Mouse (Mus musculus) liver, embryonic 11.5 days (tissue): ENCODE measurements around the gene Mki67. TPM values are rescaled to one million over a fixed set of nuclear protein-coding genes. Genes with fewer than 3 reads are reported as not detected.

Experiments
- ATAC-seq: fragments of 200-750 bp; cut with Nextera tagmentation; replicated peaks from 2 replicates; pipeline ENCODE4 v1.8.0; 2017; ENCODE audit warnings: moderate number of reproducible peaks, mild to moderate bottlenecking, moderate TSS enrichment, moderate library complexity; ENCODE audit not compliant: low FRiP score
- DNase-seq: peaks from one replicate; pipeline ENCODE4 v3.0.0-alpha.2; 2017; ENCODE audit warnings: low spot score
- H3K27ac ChIP-seq: fragments of 300-500 bp; sonication (generic); 2 replicates; pipeline ENCODE4 v1.5.1; 2014; ENCODE audit warnings: mild to moderate bottlenecking, low read depth, low read length, control low read depth
- H3K27me3 ChIP-seq: fragments of 300-500 bp; sonication (generic); replicated peaks from 2 replicates; pipeline ENCODE4 v1.6.1; 2014; ENCODE audit warnings: low read length, mixed read lengths; ENCODE audit not compliant: control insufficient read depth, insufficient read depth
- H3K36me3 ChIP-seq: fragments of 300-500 bp; sonication (generic); 2 replicates; pipeline ENCODE4 v1.6.1; 2014; ENCODE audit warnings: mild to moderate bottlenecking, low read length, moderate library complexity, mixed read lengths; ENCODE audit not compliant: control insufficient read depth, insufficient read depth
- H3K4me1 ChIP-seq: fragments of 300-500 bp; sonication (generic); replicated peaks from 2 replicates; pipeline ENCODE4 v1.6.1; 2014; ENCODE audit warnings: low read length, mixed read lengths; ENCODE audit not compliant: control insufficient read depth, insufficient read depth
- H3K4me2 ChIP-seq: fragments of 300-500 bp; sonication (generic); 2 replicates; pipeline ENCODE4 v1.6.1; 2014; ENCODE audit warnings: mild to moderate bottlenecking, control low read depth, moderate library complexity
- H3K4me3 ChIP-seq: fragments of 300-500 bp; sonication (generic); 2 replicates; pipeline ENCODE4 v1.5.1; 2014; ENCODE audit warnings: low read depth, low read length, control low read depth
- H3K9ac ChIP-seq: fragments of 300-500 bp; sonication (generic); 2 replicates; pipeline ENCODE4 v1.6.1; 2014; ENCODE audit warnings: low read depth, low read length, control low read depth
- H3K9me3 ChIP-seq: fragments of 300-500 bp; sonication (generic); 2 replicates; pipeline ENCODE4 v1.6.1; 2016; ENCODE audit warnings: low read length, inconsistent platforms, mixed read lengths; ENCODE audit not compliant: control insufficient read depth
- WGBS: fragments of 180-500 bp; shearing (Covaris S2); extraction: QIAGEN DNeasy Blood & Tissue Kit; methylation state at CpG from one replicate; pipeline ENCODE4 v1.1.7; 2014; 5-methylcytosine and 5-hydroxymethylcytosine counted together
- polyA plus RNA-seq: library from polyadenylated mRNA; unstranded; fragments of >200 nt; fragmentation: Nextera tagmentation; extraction: Ambion mirVana; gene quantifications from 2 replicates; pipeline ENCODE4 v1.2.1, GENCODE M21; 2014

The Mki67 gene
- polyA plus RNA-seq, 1 experiment from 2014 or later, result 79.3 TPM

DNA sequence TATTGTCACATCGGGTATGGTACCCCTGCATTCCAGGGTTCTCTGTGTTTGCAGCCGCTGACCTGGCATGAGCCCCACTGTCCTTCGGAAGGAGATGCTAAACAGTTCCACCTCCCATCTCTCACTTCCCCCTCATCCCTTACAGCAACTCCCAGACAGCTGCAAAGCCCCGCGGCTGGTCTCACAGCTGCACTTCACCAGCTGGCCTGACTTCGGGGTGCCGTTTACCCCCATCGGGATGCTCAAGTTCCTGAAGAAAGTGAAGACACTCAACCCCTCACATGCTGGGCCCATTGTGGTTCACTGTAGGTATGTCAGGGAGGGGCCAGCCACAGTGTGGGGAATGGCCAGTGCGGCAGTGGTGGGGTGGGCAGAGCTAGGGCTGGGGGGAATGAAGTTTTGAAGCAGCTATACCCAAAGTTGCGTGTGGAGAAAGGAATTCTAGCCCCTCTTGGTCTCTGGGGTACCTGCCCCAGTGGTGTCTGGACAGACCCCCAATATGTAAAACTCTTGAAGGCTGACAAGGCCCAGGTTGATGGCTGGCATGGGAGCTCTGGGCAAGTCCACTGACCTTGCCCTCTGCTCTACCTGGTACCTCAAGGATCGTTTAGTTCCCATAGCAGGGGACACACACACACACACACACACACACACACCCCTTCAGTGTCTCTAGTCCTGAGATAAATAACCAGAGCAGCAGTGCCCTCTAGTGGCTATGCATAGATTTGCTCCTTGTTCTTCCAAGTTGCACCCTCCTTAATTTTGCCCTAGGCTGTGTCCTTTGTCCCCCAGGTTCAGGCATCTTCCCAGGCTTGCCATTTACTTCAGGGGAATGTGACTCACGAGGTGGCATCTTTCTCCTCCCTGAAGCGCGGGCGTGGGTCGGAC lies 47.1 kb downstream of the Mki67 start:
- Histone ChIP-seq H3K36me3 (no peaks in the 10 kb centered on the region; the same call in 1 of the 2 replicates), H3K27ac (no peak overlapping the region), H3K9ac (no peak overlapping the region), H3K4me2 (no peak overlapping the region), H3K4me3 (no peak overlapping the region), H3K4me1 (no peaks in the 10 kb centered on the region), H3K27me3 (no peaks in the 10 kb centered on the region), H3K9me3 (no peaks in the 10 kb centered on the region)
- DNase-seq (no peak), ATAC-seq (no peak; the same call in 1 of the 2 replicates)
- 58% methylated on average over 16 of the region's 16 CpGs for WGBS

DNA sequence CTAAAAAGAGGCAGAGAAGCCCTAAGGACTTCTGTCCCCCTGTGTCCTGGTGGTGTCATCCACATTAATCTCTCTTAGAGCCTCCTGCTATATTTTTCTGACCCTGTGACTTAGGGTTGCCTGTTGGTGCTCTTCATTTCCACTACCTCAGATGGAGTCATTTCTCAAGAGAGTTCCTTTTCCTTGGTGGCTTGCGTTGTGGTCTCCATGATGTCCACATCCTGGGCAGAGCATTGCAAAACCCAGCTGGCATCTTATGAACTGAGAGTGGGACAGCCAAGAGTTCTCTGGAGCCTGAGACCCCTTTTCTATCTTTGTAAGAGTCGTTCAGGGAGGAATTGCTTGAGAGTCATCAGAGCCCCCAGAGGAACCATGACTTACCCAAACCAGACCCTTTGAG lies 49.8 kb downstream of the Mki67 start:
- Histone ChIP-seq H3K4me2 (no peak overlapping the region), H3K9ac (no peak overlapping the region), H3K9me3 (no peaks in the 10 kb centered on the region), H3K27ac (no peak overlapping the region), H3K4me3 (no peak overlapping the region), H3K4me1 (no peaks in the 10 kb centered on the region), H3K27me3 (no peaks in the 10 kb centered on the region), H3K36me3 (no peaks in the 10 kb centered on the region; the same call in 1 of the 2 replicates)
- ATAC-seq, result no peak
- DNase-seq, result no peak
- WGBS, result 87% methylated on average over 2 of the region's 2 CpGs

DNA sequence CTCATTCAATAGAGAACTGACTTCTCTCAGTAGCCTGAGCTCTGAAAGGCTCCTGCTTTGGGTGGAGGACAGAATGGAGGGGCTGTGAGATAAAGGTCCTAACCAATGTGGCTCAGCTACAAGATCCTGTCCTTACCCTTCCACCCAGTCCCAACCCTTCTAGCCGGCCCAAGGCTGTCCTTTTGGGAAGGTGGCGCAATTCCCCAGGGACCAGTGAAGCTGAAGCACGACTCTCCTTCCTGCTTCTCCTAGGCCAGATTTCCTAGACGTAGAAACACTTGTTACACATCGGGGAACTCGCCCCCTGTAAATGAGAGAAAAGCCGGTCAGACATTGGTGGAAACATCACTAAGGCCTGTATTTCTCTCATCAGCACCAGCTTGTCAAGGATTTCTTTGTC lies 52.0 kb downstream of the Mki67 start:
- Histone ChIP-seq H3K27me3 (no peaks in the 10 kb centered on the region), H3K9ac (no peak overlapping the region), H3K4me2 (no peak overlapping the region), H3K36me3 (no peaks in the 10 kb centered on the region; the same call in 1 of the 2 replicates), H3K9me3 (no peaks in the 10 kb centered on the region), H3K4me1 (no peaks in the 10 kb centered on the region), H3K27ac (no peak overlapping the region), H3K4me3 (no peak overlapping the region)
- DNase-seq, result no peak
- 77% methylated on average over 7 of the region's 7 CpGs for WGBS
- no peak for ATAC-seq

DNA sequence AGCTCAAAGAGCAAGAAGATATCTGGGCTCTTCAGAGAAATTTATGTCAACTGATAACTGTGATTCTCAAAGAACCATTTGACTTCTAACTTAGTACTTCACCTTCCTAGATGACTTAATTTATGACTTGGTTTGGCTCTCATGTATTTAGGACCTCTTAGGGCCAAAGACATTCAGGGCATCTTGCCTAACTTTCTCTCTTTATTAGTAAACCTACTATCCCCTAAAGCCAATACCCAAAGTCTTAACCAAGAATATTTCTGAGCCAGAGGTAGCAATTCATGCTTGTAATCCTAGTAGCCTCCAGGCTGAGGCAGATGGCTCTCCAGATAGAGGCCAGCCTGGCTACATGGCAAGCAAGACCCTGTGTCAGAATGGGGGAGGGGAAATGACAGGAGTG lies 55.8 kb downstream of the Mki67 start:
- no peaks in the 10 kb centered on the region for H3K9me3 ChIP-seq
- no peaks in the 10 kb centered on the region for H3K36me3 ChIP-seq
- H3K27me3 ChIP-seq, result no peaks in the 10 kb centered on the region
- no peak for DNase-seq
- no peak for ATAC-seq
- H3K9ac ChIP-seq, result no peak overlapping the region
- H3K4me3 ChIP-seq, result no peak overlapping the region
- H3K4me1 ChIP-seq, result no peaks in the 10 kb centered on the region
- no peak overlapping the region for H3K4me2 ChIP-seq
- no peak overlapping the region for H3K27ac ChIP-seq

DNA sequence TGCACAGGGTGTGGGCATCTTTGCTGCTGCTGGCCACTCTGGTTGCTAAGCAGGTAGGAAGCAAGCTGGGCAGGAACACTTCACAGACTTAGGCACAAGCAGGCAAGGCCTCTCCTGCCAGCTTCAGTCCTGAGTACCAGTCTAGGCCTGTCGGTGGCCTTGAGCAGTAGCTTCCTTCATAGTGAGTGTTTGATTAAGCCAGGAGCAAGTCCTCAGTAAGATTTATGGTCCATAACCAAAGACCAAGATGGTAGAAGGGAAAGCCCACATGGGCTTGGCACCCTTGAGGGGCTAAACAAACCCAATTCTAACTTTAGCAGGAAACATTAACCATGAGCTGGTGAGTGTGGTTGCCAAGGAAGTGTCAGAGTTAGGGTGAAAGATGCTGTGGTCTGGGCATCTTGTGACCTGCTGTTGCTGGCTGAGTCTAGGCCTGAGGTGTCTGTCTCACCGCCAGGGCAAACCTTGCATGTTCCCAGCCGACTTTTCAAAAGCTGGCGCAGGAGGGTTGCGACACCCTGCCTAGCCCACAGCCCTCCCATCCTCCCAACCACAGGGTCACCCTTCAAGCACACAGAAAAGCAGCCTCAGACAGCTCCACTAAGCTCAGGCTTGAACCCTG lies 56.7 kb downstream of the Mki67 start:
- Histone ChIP-seq H3K4me2 (no peak overlapping the region), H3K4me1 (no peaks in the 10 kb centered on the region), H3K27me3 (no peaks in the 10 kb centered on the region), H3K36me3 (no peaks in the 10 kb centered on the region), H3K27ac (no peak overlapping the region), H3K4me3 (no peak overlapping the region), H3K9ac (no peak overlapping the region), H3K9me3 (no peaks in the 10 kb centered on the region)
- ATAC-seq (no peak), DNase-seq (no peak)
- WGBS, result 74% methylated on average over 5 of the region's 5 CpGs

DNA sequence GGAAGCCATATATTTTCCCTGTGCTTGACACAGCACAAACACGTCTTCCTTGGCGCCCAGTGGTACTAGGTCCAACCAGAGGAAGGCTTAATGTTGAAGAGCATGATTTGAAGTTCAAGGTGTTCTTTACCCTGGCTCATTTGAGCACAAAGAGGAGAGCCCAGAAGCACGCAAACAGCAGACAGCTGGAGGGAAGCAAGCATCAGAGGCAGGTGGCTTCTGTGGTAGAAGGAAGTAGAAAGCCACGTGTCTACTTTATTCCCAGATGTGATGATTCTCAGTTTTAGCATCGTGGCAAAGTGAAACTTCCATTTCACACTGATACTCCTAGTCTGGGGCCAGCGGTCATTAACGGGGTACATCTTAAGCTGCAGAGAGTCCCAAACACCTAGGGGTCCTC lies 58.0 kb downstream of the Mki67 start:
- H3K27me3 ChIP-seq, result no peaks in the 10 kb centered on the region
- H3K9ac ChIP-seq, result no peak overlapping the region
- no peak for ATAC-seq
- no peak overlapping the region for H3K4me2 ChIP-seq
- no peaks in the 10 kb centered on the region for H3K9me3 ChIP-seq
- H3K4me3 ChIP-seq, result no peak overlapping the region
- no peak overlapping the region for H3K27ac ChIP-seq
- no peaks in the 10 kb centered on the region for H3K36me3 ChIP-seq
- DNase-seq, result no peak
- H3K4me1 ChIP-seq, result no peaks in the 10 kb centered on the region
- 81% methylated on average over 7 of the region's 7 CpGs for WGBS

DNA sequence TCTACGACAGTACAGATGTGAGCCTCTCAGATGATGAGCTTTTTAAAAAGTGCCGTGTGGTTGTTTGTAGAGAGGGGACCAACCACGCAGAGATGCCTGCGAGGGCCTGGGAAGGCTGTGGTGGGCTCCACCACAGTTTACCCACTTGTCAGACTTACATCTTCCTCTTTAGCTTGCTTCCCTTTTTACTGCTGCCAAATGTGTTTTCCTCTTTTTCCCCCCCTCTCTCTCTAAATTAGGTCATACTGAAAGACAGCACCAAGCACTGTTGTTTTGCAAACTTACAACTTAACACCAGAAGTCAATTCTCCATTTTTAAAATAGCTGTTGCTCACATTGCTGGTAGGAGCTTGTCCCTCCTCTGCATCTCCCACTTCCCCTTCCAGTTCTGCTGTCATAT lies 61.0 kb downstream of the Mki67 start:
- no peak for ATAC-seq
- Histone ChIP-seq H3K4me3 (no peak overlapping the region), H3K9me3 (no peaks in the 10 kb centered on the region), H3K27ac (no peak overlapping the region), H3K36me3 (no peaks in the 10 kb centered on the region), H3K27me3 (no peaks in the 10 kb centered on the region), H3K9ac (no peak overlapping the region), H3K4me1 (no peaks in the 10 kb centered on the region), H3K4me2 (no peak overlapping the region)
- 68% methylated on average over 4 of the region's 4 CpGs for WGBS
- no peak for DNase-seq

DNA sequence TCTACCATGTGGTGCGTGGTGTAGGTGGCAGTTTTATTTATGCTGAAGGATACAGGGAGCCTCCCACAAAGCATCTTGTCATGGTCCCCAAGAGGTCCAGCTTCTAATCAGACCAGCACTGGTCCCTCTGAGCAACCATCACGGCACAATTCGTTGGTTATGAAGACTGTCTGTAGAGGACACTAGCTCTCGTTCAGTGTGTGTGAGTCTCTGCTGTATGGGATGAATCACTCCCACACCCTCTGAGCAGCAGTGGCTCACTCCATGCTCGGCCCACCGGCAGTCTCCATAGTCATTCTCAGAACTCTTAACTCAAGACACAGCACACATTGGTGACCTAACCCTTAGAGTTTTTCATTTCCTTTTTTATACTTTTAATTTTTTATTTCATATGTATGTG lies 61.9 kb downstream of the Mki67 start:
- no peaks in the 10 kb centered on the region for H3K4me1 ChIP-seq
- H3K27me3 ChIP-seq, result no peaks in the 10 kb centered on the region
- DNase-seq (no peak), ATAC-seq (no peak)
- 83% methylated on average over 6 of the region's 6 CpGs for WGBS
- no peaks in the 10 kb centered on the region for H3K9me3 ChIP-seq
- H3K9ac ChIP-seq, result no peak overlapping the region
- no peak overlapping the region for H3K4me2 ChIP-seq
- no peak overlapping the region for H3K4me3 ChIP-seq
- H3K36me3 ChIP-seq, result no peaks in the 10 kb centered on the region
- H3K27ac ChIP-seq, result no peak overlapping the region

DNA sequence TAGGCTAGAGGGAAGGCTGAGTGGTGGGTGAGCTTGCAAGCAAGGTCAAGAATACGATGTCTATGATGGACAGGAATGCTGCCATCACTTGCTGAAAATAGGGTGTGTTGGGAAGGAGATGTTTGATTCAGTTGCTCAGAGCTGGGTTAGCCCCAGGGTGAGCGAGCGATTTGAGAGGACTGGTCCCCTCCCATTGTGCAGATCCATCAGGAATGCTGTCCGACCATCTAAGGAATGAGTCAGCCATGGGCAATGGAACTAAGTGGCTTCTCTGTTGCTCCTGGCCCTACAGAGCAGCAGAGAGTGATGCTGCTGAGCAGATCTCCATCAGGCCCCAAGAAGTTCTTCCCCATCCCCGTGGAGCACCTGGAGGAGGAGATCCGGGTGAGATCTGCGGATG lies 62.6 kb downstream of the Mki67 start:
- no peaks in the 10 kb centered on the region for H3K4me1 ChIP-seq
- no peak overlapping the region for H3K9ac ChIP-seq
- ATAC-seq (no peak), DNase-seq (no peak)
- no peaks in the 10 kb centered on the region for H3K27me3 ChIP-seq
- WGBS, result 83% methylated on average over 7 of the region's 7 CpGs
- H3K4me2 ChIP-seq, result no peak overlapping the region
- H3K27ac ChIP-seq, result no peak overlapping the region
- no peaks in the 10 kb centered on the region for H3K36me3 ChIP-seq
- no peak overlapping the region for H3K4me3 ChIP-seq
- H3K9me3 ChIP-seq, result no peaks in the 10 kb centered on the region
